Mouse (Mus musculus) hindlimb bud, embryonic 11.5 days (tissue): ENCODE measurements at regions not wholly inside any gene's neighbourhood (a gene's known extent, or its start where the extent isn't known, plus 50 kb on each side); places are given as distances from the start of the nearest gene placed in this dataset.
"Not testable (repeated sequence)": the region's sequence is repeated elsewhere in the genome, so short reads cannot be mapped to it uniquely, and the experiment has no call there.

Experiments
- DNase-seq: peaks from one replicate; pipeline ENCODE4 v3.0.0-alpha.2; 2012; ENCODE audit warnings: low read depth, low spot score; ENCODE audit errors: extremely low spot score

DNA sequence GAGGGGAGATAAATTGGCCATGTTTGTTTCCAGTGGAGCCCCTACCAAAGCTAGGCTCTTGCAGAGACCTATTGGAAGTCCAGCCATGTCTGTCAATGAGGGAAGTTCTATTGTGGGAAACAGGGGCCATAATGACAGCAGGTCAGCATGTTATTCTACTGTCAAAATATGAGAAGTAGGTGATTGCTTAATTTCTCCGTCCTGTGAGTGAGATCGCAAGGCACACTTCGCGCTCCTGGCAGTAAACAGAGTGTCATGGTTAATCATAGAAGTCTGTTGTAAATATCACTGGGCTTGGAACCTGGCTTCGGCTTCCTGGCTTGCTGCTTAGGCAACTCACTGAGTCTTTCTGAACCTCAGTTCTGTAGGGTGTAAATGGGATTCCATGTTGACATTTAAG is 72.5 kb upstream of the Ccdc122 start:
- DNase-seq: no peak

DNA sequence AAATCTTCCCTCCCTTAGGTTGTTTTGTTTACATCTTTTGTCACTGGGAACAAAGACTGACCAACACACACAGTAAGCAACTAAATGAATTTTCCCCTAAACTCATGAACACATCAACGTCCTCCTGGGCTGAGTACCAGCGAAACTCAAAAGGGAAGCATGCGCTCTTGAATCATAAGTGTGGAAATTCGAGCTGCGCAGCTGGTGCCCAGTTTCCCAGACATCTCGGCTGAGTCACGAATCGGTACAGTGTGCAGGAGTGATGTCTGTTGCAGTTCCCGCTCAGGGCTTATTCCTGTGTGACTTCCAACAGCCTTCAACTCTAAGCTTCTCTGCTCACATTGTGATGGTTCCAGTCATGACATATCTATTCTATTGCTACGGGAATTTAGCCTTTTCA is 77.7 kb upstream of the Ccdc122 start:
- DNase-seq: no peak

DNA sequence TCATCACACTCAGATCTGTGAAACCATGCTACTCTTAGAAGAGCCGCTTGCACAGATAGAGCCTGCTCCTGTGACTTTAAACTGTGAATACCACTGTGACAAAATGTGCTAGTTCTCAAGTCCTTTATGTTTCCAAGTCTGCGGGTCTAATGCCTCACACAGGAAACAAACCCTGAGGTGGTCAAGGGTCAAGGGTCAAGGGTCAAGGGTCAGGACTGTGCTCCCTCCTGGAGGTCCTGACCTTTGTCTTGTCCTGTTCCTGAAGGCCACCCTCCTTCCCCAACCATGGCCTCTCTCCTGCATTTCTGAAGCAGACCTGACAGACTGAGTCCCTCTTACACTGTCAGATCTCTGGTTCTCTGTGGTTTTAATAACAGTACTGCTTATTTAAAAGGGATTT is 79.4 kb upstream of the Ccdc122 start:
- DNase-seq: no peak

DNA sequence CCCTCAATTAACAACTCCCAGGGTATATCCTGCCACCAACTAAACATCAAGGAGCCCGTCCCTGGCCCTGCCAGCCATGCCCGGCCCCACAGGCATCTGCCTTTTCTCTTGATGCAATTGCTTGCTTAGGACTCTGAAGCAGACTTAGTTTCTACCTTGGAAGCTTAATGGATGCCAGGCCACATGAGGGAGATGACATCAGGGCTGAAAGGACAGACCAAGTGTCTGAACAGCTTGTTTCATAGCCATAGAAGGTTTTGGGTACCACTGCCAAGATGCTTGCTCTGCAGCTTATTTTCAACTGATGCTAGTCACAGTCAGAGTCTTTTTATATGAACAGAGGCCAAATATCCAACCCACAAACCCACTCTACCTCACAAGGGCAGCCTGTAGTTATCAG is 83.4 kb upstream of the Ccdc122 start:
- no peak for DNase-seq

- no peak for DNase-seq
These were observed 85.1 kb upstream of the Ccdc122 start for GRCm38 (mm10) chr14:76951450-76951849.

DNA sequence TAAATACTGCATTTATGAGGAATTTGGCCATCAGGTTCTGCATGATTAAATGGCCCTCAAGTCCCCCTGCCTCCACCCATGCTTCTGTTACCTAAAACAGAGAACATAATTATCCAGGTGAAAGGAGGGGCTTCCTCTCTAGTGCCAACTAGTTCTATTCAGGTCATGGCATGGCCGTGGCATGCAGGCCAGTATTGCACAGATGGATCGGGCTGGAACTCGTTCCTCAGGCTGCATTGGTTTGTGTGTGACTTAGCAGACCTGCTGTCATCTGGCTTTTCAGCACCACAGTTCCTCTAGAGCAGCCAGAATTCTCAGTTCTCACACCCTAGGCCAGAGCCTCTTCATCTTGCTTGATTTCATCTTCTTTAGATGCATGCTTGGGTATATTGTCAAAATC is 87.2 kb upstream of the Ccdc122 start:
- DNase-seq: no peak

- no peak for DNase-seq
These were observed 87.6 kb upstream of the Ccdc122 start for GRCm38 (mm10) chr14:76948948-76949347.

DNA sequence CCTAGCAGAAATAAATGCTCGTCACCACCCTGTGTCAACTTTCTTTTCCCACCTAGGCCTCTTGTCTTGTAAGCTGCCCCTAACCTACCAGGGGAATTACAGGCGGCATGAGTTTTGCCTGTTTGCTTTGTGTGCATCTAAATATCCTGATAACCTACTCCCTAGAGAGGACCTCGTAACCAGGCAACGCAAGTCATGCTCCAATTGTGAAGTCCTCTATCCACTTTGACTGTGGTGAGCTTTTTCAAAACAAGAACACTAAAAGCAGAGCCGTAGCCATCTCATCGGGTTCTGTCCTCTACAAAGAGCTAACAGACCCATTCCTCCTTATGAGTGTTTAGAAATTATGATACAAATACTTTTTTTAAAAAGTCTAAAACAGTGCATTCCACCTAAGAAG is 88.1 kb upstream of the Ccdc122 start:
- no peak for DNase-seq

GRCm38 (mm10) chr14:76947148-76947547 is 89.4 kb upstream of the Ccdc122 start:
- DNase-seq: no peak

DNA sequence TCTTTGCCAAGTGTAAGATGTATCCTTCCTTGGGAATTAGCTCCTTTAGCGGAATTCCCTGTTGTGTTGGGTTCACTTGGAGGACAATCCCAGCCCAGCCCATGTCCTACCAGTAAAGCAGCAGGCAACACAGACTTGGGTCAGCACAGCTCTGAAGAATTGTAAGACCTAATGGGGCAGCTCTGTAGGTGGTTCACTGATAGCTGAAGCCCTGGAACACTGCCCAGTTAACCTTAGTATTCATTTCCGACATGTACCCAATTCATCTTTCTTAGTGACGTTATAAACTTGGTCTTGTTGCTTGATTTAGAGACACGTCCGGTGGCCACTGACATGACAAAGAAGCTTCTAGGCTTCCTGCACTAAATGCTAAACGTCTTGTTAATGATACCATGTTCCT is 90.9 kb upstream of the Ccdc122 start:
- no peak for DNase-seq

- DNase-seq: no peak
These were observed 94.9 kb upstream of the Ccdc122 start for GRCm38 (mm10) chr14:76941474-76942212.

DNA sequence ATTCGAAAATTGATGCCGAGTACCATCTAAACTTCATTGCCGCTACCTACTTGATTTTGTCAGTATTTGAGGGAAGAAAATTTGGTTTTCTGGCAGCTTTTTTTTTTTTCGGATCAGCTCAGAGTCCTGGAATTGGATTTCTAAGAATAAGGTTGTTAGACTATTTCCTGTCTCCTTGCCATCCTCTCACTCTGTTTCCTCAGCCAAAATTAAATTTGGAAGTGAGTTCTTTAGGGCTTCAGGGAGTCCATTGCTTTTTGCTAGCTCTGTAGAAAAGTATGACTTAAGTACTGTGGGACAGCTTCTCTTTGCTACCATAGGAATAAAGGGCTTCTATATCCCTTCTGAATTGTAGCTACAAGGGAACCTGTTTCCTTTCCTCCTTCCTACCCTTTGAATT is 96.1 kb upstream of the Ccdc122 start:
- DNase-seq: no peak

- no peak for DNase-seq
These were observed 99.9 kb upstream of the Ccdc122 start for GRCm38 (mm10) chr14:76936671-76937070.

GRCm38 (mm10) chr14:76936051-76936450 is 100.5 kb upstream of the Ccdc122 start:
- DNase-seq: not testable (repeated sequence)

DNA sequence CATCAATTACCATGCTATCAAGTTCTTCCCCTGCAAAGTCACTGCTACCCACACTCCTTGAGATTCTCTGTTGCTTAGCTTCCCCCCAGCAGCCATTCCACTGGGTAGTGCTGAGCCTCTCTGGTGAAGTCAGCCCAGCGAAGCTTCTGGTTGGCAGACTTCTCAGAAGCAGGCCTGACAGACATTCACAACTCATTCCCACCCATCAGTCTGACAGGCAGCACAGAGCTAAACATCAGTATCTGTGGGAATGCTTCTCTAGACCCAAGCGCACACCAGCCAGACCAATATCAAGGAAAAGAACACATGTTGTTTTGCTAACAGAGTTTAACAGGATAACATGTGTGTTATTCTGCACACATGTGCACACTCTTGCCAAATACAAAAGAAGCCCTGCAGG is 101.1 kb upstream of the Ccdc122 start:
- DNase-seq: no peak

GRCm38 (mm10) chr14:76932890-76933289 is 103.7 kb upstream of the Ccdc122 start:
- DNase-seq: no peak

DNA sequence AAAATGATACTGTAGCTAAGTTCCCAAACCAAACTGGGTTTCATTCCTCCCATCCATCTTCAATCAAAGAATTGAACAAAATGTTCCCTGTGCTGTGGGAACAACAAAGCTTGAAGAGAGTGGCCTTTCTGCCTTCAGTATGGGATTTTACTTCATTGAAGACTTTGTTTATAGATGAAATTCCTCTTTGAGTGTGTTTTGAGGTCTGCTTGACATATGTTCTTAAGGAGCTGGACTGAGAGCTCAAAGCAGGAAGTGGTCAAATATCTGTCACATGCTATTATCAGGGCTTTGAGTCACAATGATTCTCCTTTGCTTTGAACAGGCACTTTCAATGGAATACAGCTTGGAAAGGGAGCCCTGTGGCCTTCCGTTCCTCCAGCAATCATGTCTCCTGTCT is 105.2 kb upstream of the Ccdc122 start:
- DNase-seq: no peak

DNA sequence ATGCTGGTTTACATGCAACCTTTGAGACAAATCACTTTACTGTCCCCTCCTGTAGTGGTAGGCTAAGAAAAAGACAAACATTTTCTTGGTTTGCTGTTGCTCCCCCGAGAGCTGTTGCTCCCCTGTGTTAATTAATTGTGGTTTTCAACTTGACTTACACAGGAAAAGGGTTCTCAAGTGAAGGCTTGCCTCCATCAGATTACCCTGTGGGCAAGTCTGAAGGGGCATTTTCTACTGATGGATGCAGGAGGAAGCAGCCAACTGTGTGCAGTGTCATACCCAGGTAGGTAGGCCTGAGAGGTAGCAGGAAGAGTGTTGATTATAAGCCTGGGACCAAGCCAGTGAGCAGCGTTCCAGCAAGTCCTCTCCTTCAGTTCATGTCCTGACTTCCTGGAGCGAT is 107.0 kb upstream of the Ccdc122 start:
- no peak for DNase-seq

DNA sequence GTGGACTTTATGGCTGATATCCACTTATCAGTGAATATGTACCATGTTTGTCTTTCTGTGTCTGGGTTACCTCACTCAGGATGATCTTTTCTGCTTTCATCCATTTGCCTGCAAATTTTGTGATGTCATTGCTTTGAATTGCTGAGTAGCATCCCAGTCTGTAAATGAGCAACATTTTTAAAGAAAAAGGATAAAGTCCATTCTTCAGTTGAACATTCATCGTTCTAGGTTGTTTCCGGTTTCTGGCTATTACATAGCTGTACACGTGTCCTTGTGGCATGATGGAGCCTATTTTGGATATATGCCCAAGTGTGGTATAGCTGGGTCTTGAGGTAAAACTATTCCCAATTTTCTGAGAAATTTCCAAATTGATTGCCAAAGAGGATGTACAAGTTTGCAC is 107.9 kb upstream of the Ccdc122 start:
- no peak for DNase-seq

DNA sequence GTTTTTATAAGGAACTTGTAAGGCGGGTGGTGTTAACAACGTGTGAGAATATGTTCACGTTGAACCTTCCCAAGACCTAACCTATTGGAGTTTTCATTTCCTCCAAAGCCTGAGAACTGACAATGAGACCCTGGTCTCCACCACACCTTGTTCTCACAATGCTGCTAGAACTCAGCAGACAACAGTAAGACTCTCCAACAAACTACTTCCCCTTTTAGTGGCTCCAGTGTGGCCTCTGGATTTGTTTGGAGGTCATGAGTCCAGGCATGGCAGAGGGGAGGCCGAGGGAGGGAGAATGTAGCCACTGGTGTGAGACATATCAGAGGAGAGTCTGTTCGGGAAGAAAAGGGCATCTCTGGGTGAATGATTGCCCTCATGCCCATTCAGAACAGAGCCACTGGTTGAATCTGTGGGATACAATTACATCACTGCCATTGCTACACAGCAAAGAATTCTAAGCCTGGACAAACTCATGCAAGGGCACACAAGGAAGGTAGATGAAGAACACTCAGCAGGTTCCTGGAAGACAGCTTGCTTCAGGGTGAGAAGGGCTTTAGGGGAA is 109.2 kb upstream of the Ccdc122 start:
- DNase-seq: no peak

- DNase-seq: no peak
These were observed 110.2 kb upstream of the Ccdc122 start for GRCm38 (mm10) chr14:76926416-76926815.

DNA sequence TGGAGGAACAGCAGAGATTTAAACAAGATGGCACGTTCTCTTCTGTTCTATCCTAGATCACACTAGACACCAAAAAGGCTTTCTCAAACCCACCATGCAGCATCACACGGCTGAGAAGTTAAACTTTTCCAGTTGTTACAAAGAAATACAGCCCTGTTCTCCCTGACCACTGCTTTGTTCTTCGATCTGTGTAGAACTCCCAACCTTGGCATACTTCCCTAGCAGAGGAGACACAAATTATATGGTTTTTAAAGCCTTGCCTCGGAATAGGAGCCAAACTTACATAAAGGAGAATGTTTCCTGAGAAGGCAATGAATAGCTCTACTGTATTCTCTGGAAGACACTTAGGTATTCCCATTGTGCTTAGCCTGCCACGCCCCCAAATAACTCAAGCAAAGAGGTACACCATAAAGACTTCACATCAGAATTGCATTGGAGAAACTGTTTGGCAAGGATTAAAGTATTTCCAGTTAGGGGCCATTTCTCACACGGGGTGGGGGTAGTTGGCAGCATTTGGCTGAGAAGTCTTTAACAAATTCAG is 114.1 kb upstream of the Ccdc122 start:
- DNase-seq: no peak

DNA sequence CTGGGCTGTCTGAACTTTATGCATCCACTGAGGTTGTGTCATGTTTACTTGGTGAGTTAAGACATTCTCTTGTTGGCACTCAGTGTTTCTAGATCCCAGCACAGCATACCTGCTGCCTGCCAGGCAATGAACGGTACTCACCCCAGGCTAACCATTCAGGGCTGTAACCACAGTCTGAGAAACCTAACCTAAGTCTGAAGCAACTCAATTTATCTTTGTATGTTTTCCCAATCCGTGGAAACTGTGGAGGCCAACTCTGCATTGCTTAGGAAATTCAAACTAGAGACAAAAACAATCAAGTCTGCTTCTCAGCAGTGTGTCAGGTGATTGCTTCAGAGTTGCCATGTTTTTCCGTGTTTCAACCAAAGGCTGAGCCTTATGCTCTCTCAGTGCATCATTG is 118.5 kb upstream of the Ccdc122 start:
- no peak for DNase-seq
